Mouse (Mus musculus) heart, postnatal 0 days (tissue): ENCODE data around the gene Zbtb16. TPM values are rescaled to one million over a fixed set of nuclear protein-coding genes. Genes with fewer than 3 reads are reported as not detected.

Source experiments
- ATAC-seq: fragments of 200-750 bp; cut with Nextera tagmentation; 2 replicates; pipeline ENCODE4 v1.8.0; 2017; ENCODE audit warnings: low read depth, moderate number of reproducible peaks, moderate library complexity; ENCODE audit not compliant: insufficient read depth
- DNase-seq: peaks from one replicate; pipeline ENCODE4 v3.0.0-alpha.2; 2016; ENCODE audit warnings: low spot score
- H3K27ac ChIP-seq: fragments of 300-500 bp; sonication (generic); 2 replicates; pipeline ENCODE4 v1.5.1; 2014; ENCODE audit warnings: low read depth, mild to moderate bottlenecking
- H3K27me3 ChIP-seq: fragments of 300-500 bp; sonication (generic); 2 replicates; pipeline ENCODE4 v1.6.1; 2014; ENCODE audit warnings: low read length, mixed read lengths; ENCODE audit not compliant: control insufficient read depth, insufficient read depth
- H3K36me3 ChIP-seq: fragments of 300-500 bp; sonication (generic); replicated peaks from 2 replicates; pipeline ENCODE4 v1.6.1; 2014; ENCODE audit warnings: low read length, mixed read lengths; ENCODE audit not compliant: control insufficient read depth, insufficient read depth
- H3K4me1 ChIP-seq: fragments of 300-500 bp; sonication (generic); 2 replicates; pipeline ENCODE4 v1.6.1; 2014; ENCODE audit warnings: antibody characterized with exemption; ENCODE audit not compliant: control insufficient read depth, insufficient read depth
- H3K4me2 ChIP-seq: fragments of 300-500 bp; sonication (generic); 2 replicates; pipeline ENCODE4 v1.6.1; 2014; ENCODE audit warnings: low read depth, mild to moderate bottlenecking, low read length, moderate library complexity
- H3K4me3 ChIP-seq: fragments of 300-500 bp; sonication (generic); 2 replicates; pipeline ENCODE4 v1.5.1; 2014; ENCODE audit warnings: low read depth, low read length
- H3K9ac ChIP-seq: fragments of 300-500 bp; sonication (generic); replicated peaks from 2 replicates; pipeline ENCODE4 v1.6.1; 2014; ENCODE audit warnings: low read depth, low read length, mixed read lengths
- H3K9me3 ChIP-seq: fragments of 300-500 bp; sonication (generic); replicated peaks from 2 replicates; pipeline ENCODE4 v1.6.1; 2016; ENCODE audit warnings: low read length; ENCODE audit not compliant: control insufficient read depth
- CTCF ChIP-seq: IDR thresholded peaks from 2 replicates; pipeline ENCODE4 v1.5.1; 2016; ENCODE audit warnings: antibody characterized with exemption, control low read depth, low read depth
- EP300 ChIP-seq: IDR thresholded peaks from 2 replicates; pipeline ENCODE4 v1.6.1; 2016; ENCODE audit warnings: antibody characterized with exemption, low read depth
- WGBS: fragments of 180-500 bp; shearing (Covaris S2); extraction: QIAGEN DNeasy Blood & Tissue Kit; methylation state at CpG from one replicate; pipeline ENCODE4 v1.1.7; 2014; 5-methylcytosine and 5-hydroxymethylcytosine counted together
- polyA plus RNA-seq: library from polyadenylated mRNA; unstranded; fragments of >200 nt; fragmentation: Nextera tagmentation; extraction: Ambion mirVana; gene quantifications from 2 replicates; pipeline ENCODE4 v1.2.1, GENCODE M21; 2015
- total RNA-seq: library from RNA; depleted of rRNA; stranded (reverse); fragments of >200 nt; gene quantifications from 2 replicates; pipeline ENCODE4 v1.2.3, GENCODE M21; 2014; ENCODE audit warnings: low replicate concordance

The Zbtb16 gene
- total and polyA plus RNA-seq, 2 experiments from 2014 or later, result 5.0 to 54.7 TPM

GRCm38 (mm10) chr9:48720251-48720963 is 115.6 kb downstream of the Zbtb16 start:
- H3K4me2 ChIP-seq, result no peak overlapping the region
- 84% methylated on average over 12 of the region's 12 CpGs for WGBS
- DNase-seq, result no peak

GRCm38 (mm10) chr9:48719619-48720018 is 116.4 kb downstream of the Zbtb16 start:
- ATAC-seq, result no peak
- DNase-seq, result no peak
- Histone ChIP-seq H3K27me3 (no peaks in the 10 kb centered on the region), H3K4me3 (no peak overlapping the region), H3K4me1 (peaks cover 24% of the 10 kb centered on the region), H3K36me3 (peaks cover 27% of the 10 kb centered on the region), H3K27ac (no peak overlapping the region), H3K9me3 (no peaks in the 10 kb centered on the region), H3K4me2 (no peak overlapping the region), H3K9ac (no peak overlapping the region)
- TF ChIP-seq EP300, result no peak
- no peak for TF ChIP-seq CTCF
- 73% methylated on average over 4 of the region's 4 CpGs for WGBS

More at GRCm38 (mm10) chr9:48720251-48720963, 115.6 kb downstream of the Zbtb16 start:
- Histone ChIP-seq H3K36me3 (peaks cover 20% of the 10 kb centered on the region), H3K27ac (no peak overlapping the region), H3K4me3 (no peak overlapping the region), H3K9ac (no peak overlapping the region), H3K9me3 (no peaks in the 10 kb centered on the region), H3K4me1 (peaks cover 32% of the 10 kb centered on the region), H3K27me3 (no peaks in the 10 kb centered on the region)
- TF ChIP-seq CTCF (no peak), EP300 (no peak)
- ATAC-seq, result no peak

GRCm38 (mm10) chr9:48716549-48716948 is 119.5 kb downstream of the Zbtb16 start:
- H3K36me3 ChIP-seq, result peaks cover 27% of the 10 kb centered on the region
- 77% methylated on average over 8 of the region's 8 CpGs for WGBS

GRCm38 (mm10) chr9:48715042-48715441 is 121.0 kb downstream of the Zbtb16 start:
- Histone ChIP-seq H3K4me2 (no peak overlapping the region), H3K9ac (no peak overlapping the region), H3K9me3 (no peaks in the 10 kb centered on the region), H3K4me3 (no peak overlapping the region), H3K36me3 (peaks cover 27% of the 10 kb centered on the region), H3K27me3 (no peaks in the 10 kb centered on the region), H3K4me1 (peaks cover 14% of the 10 kb centered on the region), H3K27ac (no peak overlapping the region)
- ATAC-seq (no peak), DNase-seq (no peak)
- no peak for TF ChIP-seq EP300
- TF ChIP-seq CTCF, result no peak
- 79% methylated on average over 8 of the region's 8 CpGs for WGBS

More at GRCm38 (mm10) chr9:48716549-48716948, 119.5 kb downstream of the Zbtb16 start:
- H3K9ac ChIP-seq, result no peak overlapping the region
- DNase-seq (no peak), ATAC-seq (no peak)
- H3K4me1 ChIP-seq, result peaks cover under 1% of the 10 kb centered on the region; the same call in 1 of the 2 replicates
- no peaks in the 10 kb centered on the region for H3K9me3 ChIP-seq
- H3K27ac ChIP-seq, result no peak overlapping the region
- H3K4me3 ChIP-seq, result no peak overlapping the region
- no peaks in the 10 kb centered on the region for H3K27me3 ChIP-seq
- TF ChIP-seq EP300 (no peak), CTCF (no peak)
- no peak overlapping the region for H3K4me2 ChIP-seq

- no peak overlapping the region for H3K4me3 ChIP-seq
- DNase-seq (no peak), ATAC-seq (no peak)
- no peak overlapping the region for H3K9ac ChIP-seq
- no peak overlapping the region for H3K27ac ChIP-seq
- 90% methylated on average over 8 of the region's 8 CpGs for WGBS
- TF ChIP-seq EP300 (no peak), CTCF (no peak)
- peaks cover 27% of the 10 kb centered on the region for H3K36me3 ChIP-seq
- no peaks in the 10 kb centered on the region for H3K9me3 ChIP-seq
- H3K27me3 ChIP-seq, result no peaks in the 10 kb centered on the region
- peaks cover 14% of the 10 kb centered on the region for H3K4me1 ChIP-seq
- no peak overlapping the region for H3K4me2 ChIP-seq
Measured at GRCm38 (mm10) chr9:48713779-48714178, 122.2 kb downstream of the Zbtb16 start.
